Mouse (Mus musculus) olfactory bulb, adult 2 months (tissue): ENCODE measurements around the gene Cend1.

ENCODE experiments used
- CTCF ChIP-seq: fragments of 200-500 bp; IDR thresholded peaks from 2 replicates; pipeline ENCODE4 v1.5.1; 2012; ENCODE audit warnings: low read depth, mild to moderate bottlenecking, low read length, moderate library complexity; ENCODE audit not compliant: insufficient read depth
- POLR2A ChIP-seq: fragments of 200-500 bp; IDR thresholded peaks from 2 replicates; pipeline ENCODE4 v1.6.1; 2012; ENCODE audit warnings: mild to moderate bottlenecking, low read depth, low read length, moderate library complexity; ENCODE audit not compliant: insufficient read depth

GRCm38 (mm10) chr7:141408833-141409232, 20.5 kb downstream of the Cend1 start:
- TF ChIP-seq CTCF (peak; percentile 73; the same call in 1 of the 2 replicates), POLR2A (no peak)
